Mouse (Mus musculus) liver, embryonic 12.5 days (tissue): ENCODE data around the gene Slc4a3. TPM values are rescaled to one million over a fixed set of nuclear protein-coding genes. Genes with fewer than 3 reads are reported as not detected.

ENCODE experiments used
- ATAC-seq: fragments of 200-750 bp; cut with Nextera tagmentation; 2 replicates; pipeline ENCODE4 v1.8.0; 2017; ENCODE audit warnings: moderate number of reproducible peaks, mild to moderate bottlenecking, moderate library complexity
- H3K27ac ChIP-seq: fragments of 300-500 bp; sonication (generic); 2 replicates; pipeline ENCODE4 v1.5.1; 2016; ENCODE audit warnings: mild to moderate bottlenecking
- H3K27me3 ChIP-seq: fragments of 300-500 bp; sonication (generic); replicated peaks from 2 replicates; pipeline ENCODE4 v1.6.1; 2016; ENCODE audit warnings: mild to moderate bottlenecking, moderate library complexity
- H3K36me3 ChIP-seq: fragments of 300-500 bp; sonication (generic); 2 replicates; pipeline ENCODE4 v1.6.1; 2016; ENCODE audit warnings: mild to moderate bottlenecking, moderate library complexity
- H3K4me1 ChIP-seq: fragments of 300-500 bp; sonication (generic); 2 replicates; pipeline ENCODE4 v1.6.1; 2016
- H3K4me2 ChIP-seq: fragments of 300-500 bp; sonication (generic); 2 replicates; pipeline ENCODE4 v1.6.1; 2016; ENCODE audit warnings: mild to moderate bottlenecking, moderate library complexity
- H3K4me3 ChIP-seq: fragments of 300-500 bp; sonication (generic); 2 replicates; pipeline ENCODE4 v1.5.1; 2016; ENCODE audit warnings: mild to moderate bottlenecking, moderate library complexity
- H3K9ac ChIP-seq: fragments of 300-500 bp; sonication (generic); 2 replicates; pipeline ENCODE4 v1.6.1; 2016; ENCODE audit warnings: mild to moderate bottlenecking, moderate library complexity
- H3K9me3 ChIP-seq: fragments of 300-500 bp; sonication (generic); replicated peaks from 2 replicates; pipeline ENCODE4 v1.6.1; 2016; ENCODE audit warnings: mild to moderate bottlenecking, moderate library complexity
- WGBS: fragments of 180-500 bp; shearing (Covaris S2); methylation state at CpG from one replicate; pipeline ENCODE4 v1.1.7; 2016; ENCODE audit not compliant: insufficient replicate concordance; 5-methylcytosine and 5-hydroxymethylcytosine counted together
- polyA plus RNA-seq: library from polyadenylated mRNA; unstranded; fragments of >200 nt; fragmentation: Nextera tagmentation; extraction: Ambion mirVana; gene quantifications from 2 replicates; pipeline ENCODE4 v1.2.1, GENCODE M21; 2016

Slc4a3 gene
- polyA plus RNA-seq, 1 experiment from 2014 or later, result 2.4 TPM

GRCm38 (mm10) chr1:75593956-75594355 is 47.9 kb downstream of the Slc4a3 start:
- Histone ChIP-seq H3K36me3 (no peaks in the 10 kb centered on the region), H3K9me3 (no peaks in the 10 kb centered on the region), H3K27me3 (peaks cover 10% of the 10 kb centered on the region; the same call in 1 of the 2 replicates), H3K4me3 (no peak overlapping the region), H3K27ac (no peak overlapping the region), H3K9ac (no peak overlapping the region), H3K4me2 (no peak overlapping the region), H3K4me1 (no peaks in the 10 kb centered on the region)
- WGBS, result 66% methylated on average over 7 of the region's 7 CpGs
- ATAC-seq, result no peak

GRCm38 (mm10) chr1:75594836-75595235 is 48.8 kb downstream of the Slc4a3 start:
- WGBS, result 32% methylated on average over 9 of the region's 9 CpGs
- H3K27ac ChIP-seq, result no peak overlapping the region
- ATAC-seq, result no peak

GRCm38 (mm10) chr1:75595930-75596329 is 49.9 kb downstream of the Slc4a3 start:
- H3K4me2 ChIP-seq, result no peak overlapping the region
- no peak overlapping the region for H3K27ac ChIP-seq
- WGBS, result 71% methylated on average over 3 of the region's 3 CpGs
- H3K4me3 ChIP-seq, result no peak overlapping the region
- no peak for ATAC-seq
- H3K27me3 ChIP-seq, result peaks cover 16% of the 10 kb centered on the region; the same call in 1 of the 2 replicates
- H3K9ac ChIP-seq, result no peak overlapping the region
- no peaks in the 10 kb centered on the region for H3K4me1 ChIP-seq
- H3K9me3 ChIP-seq, result no peaks in the 10 kb centered on the region
- no peaks in the 10 kb centered on the region for H3K36me3 ChIP-seq

More at GRCm38 (mm10) chr1:75594836-75595235, 48.8 kb downstream of the Slc4a3 start:
- Histone ChIP-seq H3K36me3 (no peaks in the 10 kb centered on the region), H3K4me1 (no peaks in the 10 kb centered on the region), H3K27me3 (peaks cover 7% of the 10 kb centered on the region; the same call in 1 of the 2 replicates), H3K9me3 (no peaks in the 10 kb centered on the region), H3K9ac (no peak overlapping the region), H3K4me2 (no peak overlapping the region), H3K4me3 (no peak overlapping the region)

GRCm38 (mm10) chr1:75596906-75597305 is 50.8 kb downstream of the Slc4a3 start:
- no peak overlapping the region for H3K4me3 ChIP-seq
- no peaks in the 10 kb centered on the region for H3K9me3 ChIP-seq
- ATAC-seq, result no peak
- H3K4me1 ChIP-seq, result no peaks in the 10 kb centered on the region
- no peaks in the 10 kb centered on the region for H3K36me3 ChIP-seq
- no peak overlapping the region for H3K27ac ChIP-seq
- H3K4me2 ChIP-seq, result no peak overlapping the region
- H3K27me3 ChIP-seq, result peaks cover 19% of the 10 kb centered on the region; the same call in 1 of the 2 replicates
- 60% methylated on average over 2 of the region's 2 CpGs for WGBS
- no peak overlapping the region for H3K9ac ChIP-seq

- no peaks in the 10 kb centered on the region for H3K36me3 ChIP-seq
- no peak for ATAC-seq
- H3K27ac ChIP-seq, result no peak overlapping the region
- no peak overlapping the region for H3K4me3 ChIP-seq
- H3K4me1 ChIP-seq, result no peaks in the 10 kb centered on the region
- no peak overlapping the region for H3K9ac ChIP-seq
- no peaks in the 10 kb centered on the region for H3K9me3 ChIP-seq
- H3K27me3 ChIP-seq, result peaks cover 24% of the 10 kb centered on the region; the same call in 1 of the 2 replicates
- no peak overlapping the region for H3K4me2 ChIP-seq
These were observed 51.6 kb downstream of the Slc4a3 start for GRCm38 (mm10) chr1:75597622-75598021.

GRCm38 (mm10) chr1:75601738-75602137 is 55.7 kb downstream of the Slc4a3 start:
- Histone ChIP-seq H3K36me3 (no peaks in the 10 kb centered on the region), H3K27ac (no peak overlapping the region), H3K4me3 (no peak overlapping the region), H3K9ac (no peak overlapping the region), H3K27me3 (peaks cover 24% of the 10 kb centered on the region; the same call in 1 of the 2 replicates), H3K4me1 (no peaks in the 10 kb centered on the region), H3K4me2 (no peak overlapping the region), H3K9me3 (no peaks in the 10 kb centered on the region)
- WGBS, result 20% methylated on average over 12 of the region's 12 CpGs
- no peak for ATAC-seq

- ATAC-seq, result no peak
- 81% methylated on average over 7 of the region's 7 CpGs for WGBS
- Histone ChIP-seq H3K4me3 (no peak overlapping the region), H3K27ac (no peak overlapping the region), H3K36me3 (no peaks in the 10 kb centered on the region), H3K4me1 (no peaks in the 10 kb centered on the region), H3K27me3 (peaks cover 23% of the 10 kb centered on the region; the same call in 1 of the 2 replicates), H3K9me3 (no peaks in the 10 kb centered on the region), H3K9ac (no peak overlapping the region), H3K4me2 (no peak overlapping the region)
These were observed 57.5 kb downstream of the Slc4a3 start for GRCm38 (mm10) chr1:75603584-75603983.

GRCm38 (mm10) chr1:75608225-75608624 is 62.2 kb downstream of the Slc4a3 start:
- Histone ChIP-seq H3K9me3 (no peaks in the 10 kb centered on the region), H3K9ac (no peak overlapping the region), H3K36me3 (no peaks in the 10 kb centered on the region), H3K27me3 (no peaks in the 10 kb centered on the region), H3K27ac (no peak overlapping the region), H3K4me2 (no peak overlapping the region), H3K4me3 (no peak overlapping the region), H3K4me1 (no peaks in the 10 kb centered on the region)
- 66% methylated on average over 7 of the region's 7 CpGs for WGBS
- no peak for ATAC-seq

GRCm38 (mm10) chr1:75608625-75609263 is 62.7 kb downstream of the Slc4a3 start:
- no peaks in the 10 kb centered on the region for H3K4me1 ChIP-seq
- no peaks in the 10 kb centered on the region for H3K27me3 ChIP-seq
- H3K4me2 ChIP-seq, result no peak overlapping the region
- H3K27ac ChIP-seq, result no peak overlapping the region
- no peak for ATAC-seq
- H3K4me3 ChIP-seq, result no peak overlapping the region
- H3K9me3 ChIP-seq, result no peaks in the 10 kb centered on the region
- 70% methylated on average over 11 of the region's 11 CpGs for WGBS
- no peaks in the 10 kb centered on the region for H3K36me3 ChIP-seq
- no peak overlapping the region for H3K9ac ChIP-seq

- no peak overlapping the region for H3K27ac ChIP-seq
- H3K4me1 ChIP-seq, result no peaks in the 10 kb centered on the region
- 77% methylated on average over 9 of the region's 9 CpGs for WGBS
- no peak for ATAC-seq
- no peak overlapping the region for H3K4me2 ChIP-seq
- no peaks in the 10 kb centered on the region for H3K36me3 ChIP-seq
- H3K9ac ChIP-seq, result no peak overlapping the region
- H3K27me3 ChIP-seq, result no peaks in the 10 kb centered on the region
- H3K4me3 ChIP-seq, result no peak overlapping the region
- H3K9me3 ChIP-seq, result no peaks in the 10 kb centered on the region
These were observed 63.2 kb downstream of the Slc4a3 start for GRCm38 (mm10) chr1:75609264-75609662.

- Histone ChIP-seq H3K4me2 (no peak overlapping the region), H3K27me3 (no peaks in the 10 kb centered on the region), H3K4me1 (no peaks in the 10 kb centered on the region), H3K9ac (no peak overlapping the region), H3K9me3 (no peaks in the 10 kb centered on the region), H3K36me3 (no peaks in the 10 kb centered on the region), H3K27ac (no peak overlapping the region), H3K4me3 (no peak overlapping the region)
- ATAC-seq, result no peak
- WGBS, result 49% methylated on average over 8 of the region's 8 CpGs
These were observed 64.5 kb downstream of the Slc4a3 start for GRCm38 (mm10) chr1:75610553-75610952.
